Mouse (Mus musculus): ENCODE measurements at regions not wholly inside any gene's neighbourhood (a gene's known extent, or its start where the extent isn't known, plus 50 kb on each side); places are given as distances from the start of the nearest gene placed in this dataset.

DNA sequence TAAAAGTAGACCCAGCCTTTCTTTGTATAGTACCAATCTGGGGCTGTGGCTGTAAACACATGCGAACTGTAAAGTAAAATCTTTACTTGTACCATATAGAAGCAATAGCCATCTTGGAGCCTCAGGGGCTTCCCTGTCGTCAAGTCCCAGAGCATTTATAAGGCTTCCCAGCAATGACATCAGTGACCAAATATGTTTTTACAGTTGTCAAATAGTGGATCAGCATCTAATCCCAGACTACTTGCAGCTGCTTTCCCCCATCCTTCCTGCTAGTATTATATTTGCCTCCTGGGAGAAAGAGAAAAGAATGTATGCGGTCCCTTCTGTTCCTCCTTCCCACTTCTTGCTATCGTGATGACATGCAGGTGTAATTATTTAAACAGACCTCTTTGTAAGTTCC is 531.5 kb upstream of the Zic4 start:
- 72% methylated on average over 4 of the region's 4 CpGs for WGBS
- no peaks in the 10 kb centered on the region for H3K9me3 ChIP-seq
- H3K9ac ChIP-seq (replicated peaks), result no peak overlapping the region
- H3K36me3 ChIP-seq, result no peaks in the 10 kb centered on the region
- no peak overlapping the region for H3K27ac ChIP-seq (replicated peaks)
- no peak for ATAC-seq (ENCODE audit: low FRiP score, low read depth)
- H3K4me1 ChIP-seq, result peaks cover 10% of the 10 kb centered on the region
- H3K4me3 ChIP-seq, result no peak overlapping the region
- no peak overlapping the region for H3K4me2 ChIP-seq (replicated peaks)
- no peaks in the 10 kb centered on the region for H3K27me3 ChIP-seq

DNA sequence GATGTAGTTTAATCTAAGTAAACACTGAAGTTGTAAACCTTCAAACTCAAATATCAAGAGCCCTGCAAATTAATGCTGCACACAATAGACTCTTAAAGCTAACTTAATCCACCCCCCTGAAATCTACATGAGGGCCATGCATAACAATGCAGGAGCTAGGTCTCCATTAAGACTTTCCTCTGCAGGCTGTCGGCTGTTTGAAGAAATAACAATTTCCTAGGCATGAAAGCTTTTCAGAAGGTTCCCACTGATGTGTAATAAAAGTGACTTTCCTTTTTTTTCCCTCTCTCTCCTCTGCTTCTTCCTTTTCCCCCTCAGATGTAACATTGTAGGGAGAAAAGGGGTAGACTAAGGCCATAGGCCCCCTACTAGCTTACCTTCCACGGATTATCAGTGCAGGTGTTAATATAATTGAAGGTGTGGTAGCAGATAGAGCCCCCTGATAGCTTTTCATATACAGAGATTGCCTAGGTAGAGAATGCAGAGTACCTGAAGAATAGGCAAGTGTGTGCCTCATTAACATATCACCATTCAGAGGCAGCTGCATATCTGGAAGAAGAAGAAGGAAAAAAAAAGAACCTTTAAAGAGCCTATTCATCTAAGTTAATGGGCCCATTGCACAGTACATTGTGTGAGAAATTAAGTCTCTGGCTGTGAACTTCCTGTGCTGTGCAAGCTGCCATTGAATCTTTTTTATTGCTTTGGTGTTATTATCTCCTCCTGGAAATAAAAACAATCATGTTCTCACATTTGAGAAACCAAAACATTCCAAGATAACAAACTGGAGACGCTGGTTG is 528.3 kb upstream of the Zic4 start:
- H3K4me3 ChIP-seq, result no peak overlapping the region
- no peaks in the 10 kb centered on the region for H3K27me3 ChIP-seq
- no peaks in the 10 kb centered on the region for H3K9me3 ChIP-seq
- no peak overlapping the region for H3K9ac ChIP-seq (replicated peaks)
- no peak overlapping the region for H3K4me2 ChIP-seq (replicated peaks)
- peaks cover 12% of the 10 kb centered on the region for H3K4me1 ChIP-seq
- no peaks in the 10 kb centered on the region for H3K36me3 ChIP-seq
- 4% methylated on average over 3 of the region's 3 CpGs for WGBS
- no peak overlapping the region for H3K27ac ChIP-seq (replicated peaks)
- ATAC-seq (ENCODE audit: low FRiP score, low read depth), result peak; percentile 55; the same call in 1 of the 2 replicates

DNA sequence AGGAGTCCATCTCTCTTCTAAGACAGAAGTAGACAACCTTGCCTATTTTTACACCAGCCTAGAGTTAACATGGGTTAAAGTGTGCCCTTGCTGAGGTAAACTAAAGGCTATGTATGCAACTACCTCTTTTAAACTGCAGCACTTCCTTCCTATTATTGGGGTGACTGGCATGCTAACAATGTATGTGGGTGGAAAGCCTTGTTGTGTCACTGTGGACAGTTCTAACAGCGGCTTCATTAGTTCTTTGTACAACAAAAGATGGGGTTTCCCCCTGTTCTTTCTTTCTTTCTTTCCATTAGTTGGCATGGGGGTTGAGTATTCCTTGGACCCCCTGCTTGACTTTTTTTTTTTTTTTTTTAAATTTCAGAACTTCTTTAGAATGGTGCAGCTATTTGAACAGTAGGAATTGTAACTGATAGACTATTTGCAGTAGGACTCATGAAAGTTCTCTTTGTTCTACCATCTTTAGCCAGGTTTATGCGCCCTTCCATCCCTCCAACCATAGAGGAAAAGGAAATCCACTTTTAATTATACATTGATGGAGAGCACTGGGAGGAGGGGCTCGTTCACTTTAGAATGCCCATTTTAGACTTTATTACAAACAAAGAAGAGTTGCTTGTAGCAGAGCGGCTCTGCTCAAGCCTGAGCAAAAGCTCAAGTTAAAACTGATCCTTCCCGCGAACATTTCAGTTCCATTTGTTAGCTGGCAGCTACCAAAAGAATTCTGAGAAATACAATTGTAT is 523.9 kb upstream of the Zic4 start:
- Histone ChIP-seq H3K36me3 (no peaks in the 10 kb centered on the region), H3K9ac (replicated peaks) (no peak overlapping the region), H3K4me3 (no peak overlapping the region), H3K4me1 (peaks cover 9% of the 10 kb centered on the region), H3K9me3 (no peaks in the 10 kb centered on the region), H3K27ac (replicated peaks) (no peak overlapping the region), H3K4me2 (replicated peaks) (no peak overlapping the region), H3K27me3 (no peaks in the 10 kb centered on the region)
- no peak for ATAC-seq (ENCODE audit: low FRiP score, low read depth)
- WGBS, result 47% methylated on average over 6 of the region's 6 CpGs

DNA sequence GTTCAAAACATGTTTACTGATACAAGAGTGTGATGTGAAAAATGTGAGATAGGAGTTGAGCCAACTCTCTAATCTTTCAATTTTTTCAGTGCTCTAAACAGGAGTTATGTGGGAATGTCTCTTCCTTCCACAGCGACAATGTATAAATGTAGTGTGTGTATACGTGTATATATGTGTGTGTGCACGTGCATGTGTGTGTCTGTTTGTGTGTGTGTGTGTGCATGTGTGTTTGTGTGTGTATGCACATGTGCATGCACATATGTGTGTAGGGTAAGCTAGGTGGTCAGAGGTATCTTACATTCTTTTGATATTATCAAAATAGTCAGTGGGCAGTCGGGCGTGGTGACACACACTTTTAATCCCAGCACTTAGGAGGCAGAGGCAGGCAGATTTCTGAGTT is 511.2 kb upstream of the Zic4 start:
- H3K27me3 ChIP-seq, result no peaks in the 10 kb centered on the region
- H3K27ac ChIP-seq (replicated peaks), result no peak overlapping the region
- no peak overlapping the region for H3K9ac ChIP-seq (replicated peaks)
- 93% methylated on average over 5 of the region's 5 CpGs for WGBS
- no peak overlapping the region for H3K4me3 ChIP-seq
- no peaks in the 10 kb centered on the region for H3K36me3 ChIP-seq
- H3K4me1 ChIP-seq, result no peaks in the 10 kb centered on the region
- no peak for ATAC-seq (ENCODE audit: low FRiP score, low read depth)
- H3K9me3 ChIP-seq, result no peaks in the 10 kb centered on the region
- no peak overlapping the region for H3K4me2 ChIP-seq (replicated peaks)

DNA sequence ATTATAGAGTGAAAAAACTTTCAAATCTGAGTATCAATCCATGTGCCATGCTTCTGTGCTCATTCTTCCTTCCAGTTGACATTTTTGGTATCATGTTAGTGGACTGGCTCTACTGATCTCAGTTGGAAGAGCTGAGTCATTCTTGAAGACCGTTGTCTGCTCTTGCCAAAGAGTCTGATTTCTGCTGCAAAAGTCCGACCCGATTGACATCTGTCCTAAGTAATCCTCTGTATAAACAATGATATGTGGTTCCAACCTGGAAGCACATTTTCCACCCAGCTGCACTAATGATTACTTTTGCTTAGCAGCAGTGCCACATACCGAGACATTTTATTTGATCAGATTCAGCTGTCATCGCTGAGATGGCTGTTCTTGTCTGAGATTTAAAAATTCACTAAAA is 490.6 kb upstream of the Zic4 start:
- H3K9me3 ChIP-seq, result no peaks in the 10 kb centered on the region
- no peaks in the 10 kb centered on the region for H3K27me3 ChIP-seq
- H3K4me1 ChIP-seq, result no peaks in the 10 kb centered on the region
- H3K9ac ChIP-seq (replicated peaks), result no peak overlapping the region
- no peak overlapping the region for H3K4me2 ChIP-seq (replicated peaks)
- H3K36me3 ChIP-seq, result no peaks in the 10 kb centered on the region
- 47% methylated on average over 5 of the region's 5 CpGs for WGBS
- H3K27ac ChIP-seq (replicated peaks), result no peak overlapping the region
- H3K4me3 ChIP-seq, result no peak overlapping the region
- ATAC-seq (ENCODE audit: low FRiP score, low read depth), result no peak

DNA sequence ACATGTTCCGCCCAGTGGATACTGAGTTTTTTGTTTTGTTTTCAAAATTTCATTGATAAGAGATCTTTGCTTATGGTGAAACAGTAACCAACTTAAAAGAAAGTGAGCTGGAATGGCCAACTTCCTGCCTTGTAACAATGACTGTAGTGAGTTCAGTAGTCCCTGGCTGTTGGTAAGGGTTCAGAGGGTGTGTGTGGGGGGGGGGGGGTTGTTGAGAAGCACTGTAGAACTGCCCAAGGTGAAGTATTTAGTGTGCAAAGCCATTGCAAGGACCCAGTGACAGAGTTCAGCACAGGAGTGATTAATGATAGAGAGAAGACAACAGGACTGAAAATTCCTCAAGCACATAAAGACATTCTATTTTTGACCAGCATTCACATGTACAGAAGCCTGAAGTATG is 477.7 kb upstream of the Zic4 start:
- WGBS, result 100% methylated on average over 1 of the region's 1 CpGs
- H3K4me3 ChIP-seq, result no peak overlapping the region
- H3K4me1 ChIP-seq, result no peaks in the 10 kb centered on the region
- H3K27me3 ChIP-seq, result no peaks in the 10 kb centered on the region
- no peak overlapping the region for H3K27ac ChIP-seq (replicated peaks)
- H3K4me2 ChIP-seq (replicated peaks), result no peak overlapping the region
- ATAC-seq (ENCODE audit: low FRiP score, low read depth), result no peak
- no peaks in the 10 kb centered on the region for H3K9me3 ChIP-seq
- H3K36me3 ChIP-seq, result no peaks in the 10 kb centered on the region
- no peak overlapping the region for H3K9ac ChIP-seq (replicated peaks)

DNA sequence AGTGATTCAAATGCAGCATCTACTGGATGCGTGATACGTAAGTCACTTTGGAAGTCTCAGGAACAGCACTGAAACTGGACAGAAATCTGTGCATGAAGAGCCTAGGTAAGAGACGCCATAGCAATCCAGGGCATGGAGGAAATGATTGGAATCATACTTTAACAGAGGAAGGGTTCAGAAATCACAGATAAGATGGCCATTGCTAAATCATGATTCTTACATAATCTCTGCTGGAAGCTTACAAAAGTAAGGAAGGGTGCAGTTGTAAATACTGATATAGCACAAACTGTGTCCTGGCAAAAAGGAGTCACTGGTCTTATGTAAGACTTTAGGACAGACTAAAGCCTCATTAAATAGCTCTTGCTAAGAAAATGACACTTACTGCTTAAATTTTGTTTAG is 474.8 kb upstream of the Zic4 start:
- no peaks in the 10 kb centered on the region for H3K4me1 ChIP-seq
- no peak overlapping the region for H3K4me2 ChIP-seq (replicated peaks)
- no peak overlapping the region for H3K9ac ChIP-seq (replicated peaks)
- H3K27me3 ChIP-seq, result no peaks in the 10 kb centered on the region; the same call in 1 of the 2 replicates
- no peaks in the 10 kb centered on the region for H3K9me3 ChIP-seq
- no peak overlapping the region for H3K27ac ChIP-seq (replicated peaks)
- 92% methylated on average over 3 of the region's 3 CpGs for WGBS
- no peak for ATAC-seq (ENCODE audit: low FRiP score, low read depth)
- H3K4me3 ChIP-seq, result no peak overlapping the region
- no peaks in the 10 kb centered on the region for H3K36me3 ChIP-seq

DNA sequence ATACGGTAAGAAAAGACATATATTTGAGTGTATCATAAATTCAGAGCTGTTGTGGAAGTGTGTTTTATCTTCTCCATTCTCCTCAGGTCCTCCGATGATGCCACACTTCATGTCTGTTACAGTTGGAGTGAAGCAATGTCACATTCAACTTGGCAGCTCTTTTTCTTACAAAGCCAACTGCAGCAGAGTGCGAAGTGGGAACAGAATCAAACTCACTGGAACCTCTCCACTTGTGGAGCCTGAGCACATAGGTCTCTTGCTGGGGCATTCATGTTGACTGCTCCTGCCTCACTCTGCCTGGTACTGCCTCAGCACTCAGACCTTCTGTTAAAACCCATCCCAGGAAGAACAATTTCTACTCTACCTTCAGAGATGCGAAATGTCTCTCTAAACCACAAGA is 471.4 kb upstream of the Zic4 start:
- no peaks in the 10 kb centered on the region for H3K4me1 ChIP-seq
- 93% methylated on average over 4 of the region's 4 CpGs for WGBS
- peaks cover 13% of the 10 kb centered on the region for H3K27me3 ChIP-seq
- H3K36me3 ChIP-seq, result no peaks in the 10 kb centered on the region
- no peak overlapping the region for H3K4me2 ChIP-seq (replicated peaks)
- no peak overlapping the region for H3K27ac ChIP-seq (replicated peaks)
- H3K4me3 ChIP-seq, result no peak overlapping the region
- ATAC-seq (ENCODE audit: low FRiP score, low read depth), result no peak
- H3K9me3 ChIP-seq, result no peaks in the 10 kb centered on the region
- H3K9ac ChIP-seq (replicated peaks), result no peak overlapping the region

DNA sequence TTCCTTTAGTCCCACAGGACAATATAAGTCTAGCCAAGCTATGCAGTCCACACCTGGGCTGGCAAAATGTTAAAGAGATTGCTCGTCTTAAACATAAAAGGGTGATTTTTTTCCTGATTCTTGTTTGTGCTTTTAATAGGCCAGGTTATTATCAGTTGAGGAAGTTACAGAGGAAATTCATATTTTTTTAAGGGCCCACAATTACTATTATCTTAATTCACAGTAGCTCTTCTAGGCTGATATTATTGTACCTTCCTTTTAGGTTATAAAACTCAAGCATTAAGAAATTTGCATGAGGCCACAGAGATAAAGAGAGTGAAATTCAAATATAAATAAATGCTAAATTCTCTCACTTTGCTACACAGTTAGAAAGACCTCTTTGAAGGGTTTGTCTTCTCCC is 469.4 kb upstream of the Zic4 start:
- no peak overlapping the region for H3K4me3 ChIP-seq
- H3K9ac ChIP-seq (replicated peaks), result no peak overlapping the region
- 89% methylated on average over 1 of the region's 1 CpGs for WGBS
- H3K4me2 ChIP-seq (replicated peaks), result no peak overlapping the region
- H3K4me1 ChIP-seq, result no peaks in the 10 kb centered on the region
- ATAC-seq (ENCODE audit: low FRiP score, low read depth), result no peak
- H3K27me3 ChIP-seq, result peaks cover 16% of the 10 kb centered on the region
- H3K9me3 ChIP-seq, result no peaks in the 10 kb centered on the region
- no peaks in the 10 kb centered on the region for H3K36me3 ChIP-seq
- H3K27ac ChIP-seq (replicated peaks), result no peak overlapping the region

DNA sequence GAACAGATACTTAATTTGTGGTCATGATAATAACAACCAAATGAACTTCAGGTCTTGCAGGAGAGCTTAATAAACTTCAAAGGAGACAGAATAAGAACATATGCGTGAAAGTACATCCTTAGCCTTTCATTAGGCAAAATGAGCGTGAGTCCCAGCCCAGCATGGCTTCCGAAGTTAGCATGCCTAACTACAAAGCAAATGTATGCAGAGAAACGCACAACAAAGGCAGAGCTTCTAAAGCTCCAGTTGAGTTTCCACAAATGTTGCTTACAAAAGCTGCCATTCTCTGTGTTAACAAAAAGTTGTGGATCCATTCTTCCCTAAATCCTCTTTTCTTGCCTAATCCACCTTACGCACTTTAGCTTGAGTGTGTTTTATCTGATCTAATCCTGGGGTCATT is 458.7 kb upstream of the Zic4 start:
- Histone ChIP-seq H3K9ac (replicated peaks) (no peak overlapping the region), H3K27me3 (peaks cover 34% of the 10 kb centered on the region), H3K27ac (replicated peaks) (no peak overlapping the region), H3K4me1 (peaks cover 6% of the 10 kb centered on the region; the same call in 1 of the 2 replicates), H3K4me3 (no peak overlapping the region), H3K36me3 (no peaks in the 10 kb centered on the region), H3K4me2 (replicated peaks) (no peak overlapping the region), H3K9me3 (no peaks in the 10 kb centered on the region)
- peak; percentile 81 for ATAC-seq (ENCODE audit: low FRiP score, low read depth)
- WGBS, result 4% methylated on average over 5 of the region's 5 CpGs

DNA sequence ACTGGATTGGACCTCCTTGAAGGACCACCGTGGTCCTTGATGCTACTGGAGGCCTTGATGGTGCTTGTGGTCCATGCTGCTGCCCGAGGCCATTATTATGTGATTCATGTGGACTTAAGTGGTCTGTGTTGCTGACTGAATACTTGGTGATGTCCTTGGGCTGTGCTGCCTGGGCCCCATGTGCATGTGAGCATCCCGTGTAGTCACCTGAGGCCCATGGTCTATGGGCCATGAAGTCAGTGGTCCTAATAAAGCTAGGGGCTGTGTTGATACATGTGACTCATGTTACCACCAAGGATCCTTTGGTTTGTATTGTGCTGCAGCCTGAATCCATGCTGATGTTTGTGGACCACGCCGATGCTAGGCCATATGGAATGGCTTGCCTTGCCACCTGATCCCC is 456.1 kb upstream of the Zic4 start:
- ATAC-seq (ENCODE audit: low FRiP score, low read depth), result peak; percentile 23; the same call in 1 of the 2 replicates
- H3K27ac ChIP-seq (replicated peaks), result no peak overlapping the region
- H3K9me3 ChIP-seq, result no peaks in the 10 kb centered on the region
- H3K4me3 ChIP-seq, result no peak overlapping the region
- peaks cover 30% of the 10 kb centered on the region for H3K27me3 ChIP-seq
- no peak overlapping the region for H3K9ac ChIP-seq (replicated peaks)
- peaks cover 6% of the 10 kb centered on the region; the same call in 1 of the 2 replicates for H3K4me1 ChIP-seq
- 98% methylated on average over 5 of the region's 5 CpGs for WGBS
- no peak overlapping the region for H3K4me2 ChIP-seq (replicated peaks)
- no peaks in the 10 kb centered on the region for H3K36me3 ChIP-seq

DNA sequence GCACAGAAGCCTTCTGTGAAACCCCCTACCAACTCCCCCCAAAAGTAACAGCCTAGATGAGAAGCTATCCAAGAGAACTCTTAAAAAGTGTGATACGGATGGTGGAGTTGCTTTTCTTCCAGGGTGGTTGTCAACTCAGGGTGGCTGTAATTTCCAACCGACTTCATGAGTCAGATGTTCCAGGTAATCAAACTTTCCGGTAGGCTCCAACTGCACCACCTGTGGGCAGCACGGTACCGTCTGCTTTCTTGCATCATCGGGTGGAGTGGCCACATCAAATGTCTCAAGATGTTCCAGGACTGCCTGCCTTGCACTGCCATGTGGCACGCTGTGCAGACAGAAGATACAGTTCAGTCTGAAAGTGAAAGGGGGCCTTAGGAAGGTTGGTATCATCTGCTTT is 455.5 kb upstream of the Zic4 start:
- WGBS, result 96% methylated on average over 7 of the region's 7 CpGs
- Histone ChIP-seq H3K4me3 (no peak overlapping the region), H3K9ac (replicated peaks) (no peak overlapping the region), H3K27ac (replicated peaks) (no peak overlapping the region), H3K36me3 (no peaks in the 10 kb centered on the region), H3K4me1 (peaks cover 6% of the 10 kb centered on the region; the same call in 1 of the 2 replicates), H3K9me3 (no peaks in the 10 kb centered on the region), H3K27me3 (peaks cover 25% of the 10 kb centered on the region), H3K4me2 (replicated peaks) (no peak overlapping the region)
- no peak for ATAC-seq (ENCODE audit: low FRiP score, low read depth)

All from midbrain, embryonic 12.5 days (tissue).